Mouse (Mus musculus) intestine, embryonic 16.5 days (tissue): ENCODE data around the gene H2afj. TPM values are rescaled to one million over a fixed set of nuclear protein-coding genes. Genes with fewer than 3 reads are reported as not detected.

Source experiments
- ATAC-seq: fragments of 200-750 bp; cut with Nextera tagmentation; 2 replicates; pipeline ENCODE4 v1.8.0; 2017; ENCODE audit warnings: moderate TSS enrichment, moderate library complexity
- H3K27ac ChIP-seq: fragments of 300-500 bp; sonication (generic); 2 replicates; pipeline ENCODE4 v1.5.1; 2014; ENCODE audit warnings: mild to moderate bottlenecking, low read length
- H3K27me3 ChIP-seq: fragments of 300-500 bp; sonication (generic); replicated peaks from 2 replicates; pipeline ENCODE4 v1.6.1; 2014; ENCODE audit warnings: low read length, control low read depth, mixed read lengths; ENCODE audit not compliant: control insufficient read depth, insufficient read depth
- H3K36me3 ChIP-seq: fragments of 300-500 bp; sonication (generic); 2 replicates; pipeline ENCODE4 v1.6.1; 2014; ENCODE audit warnings: low read length, control low read depth; ENCODE audit not compliant: control insufficient read depth, insufficient read depth
- H3K4me1 ChIP-seq: fragments of 300-500 bp; sonication (generic); 2 replicates; pipeline ENCODE4 v1.6.1; 2014; ENCODE audit warnings: low read length, control low read depth, mixed read lengths; ENCODE audit not compliant: control insufficient read depth, insufficient read depth
- H3K4me2 ChIP-seq: fragments of 300-500 bp; sonication (generic); 2 replicates; pipeline ENCODE4 v1.6.1; 2014; ENCODE audit warnings: low read depth, low read length, control low read depth
- H3K4me3 ChIP-seq: fragments of 300-500 bp; sonication (generic); 2 replicates; pipeline ENCODE4 v1.5.1; 2014; ENCODE audit warnings: mild to moderate bottlenecking, low read length
- H3K9ac ChIP-seq: fragments of 300-500 bp; sonication (generic); 2 replicates; pipeline ENCODE4 v1.6.1; 2014; ENCODE audit warnings: low read depth, low read length
- H3K9me3 ChIP-seq: fragments of 300-500 bp; sonication (generic); 2 replicates; pipeline ENCODE4 v1.6.1; 2016; ENCODE audit warnings: low read length, control low read depth; ENCODE audit not compliant: control insufficient read depth
- WGBS: fragments of 180-500 bp; shearing (Covaris S2); extraction: QIAGEN DNeasy Blood & Tissue Kit; methylation state at CpG from one replicate; pipeline ENCODE4 v1.1.7; 2014; 5-methylcytosine and 5-hydroxymethylcytosine counted together
- polyA plus RNA-seq: library from polyadenylated mRNA; unstranded; fragments of >200 nt; fragmentation: Nextera tagmentation; extraction: Ambion mirVana; gene quantifications from 2 replicates; pipeline ENCODE4 v1.2.1, GENCODE M21; 2015

H2afj gene
- polyA plus RNA-seq, 1 experiment from 2014 or later: 222 TPM

DNA sequence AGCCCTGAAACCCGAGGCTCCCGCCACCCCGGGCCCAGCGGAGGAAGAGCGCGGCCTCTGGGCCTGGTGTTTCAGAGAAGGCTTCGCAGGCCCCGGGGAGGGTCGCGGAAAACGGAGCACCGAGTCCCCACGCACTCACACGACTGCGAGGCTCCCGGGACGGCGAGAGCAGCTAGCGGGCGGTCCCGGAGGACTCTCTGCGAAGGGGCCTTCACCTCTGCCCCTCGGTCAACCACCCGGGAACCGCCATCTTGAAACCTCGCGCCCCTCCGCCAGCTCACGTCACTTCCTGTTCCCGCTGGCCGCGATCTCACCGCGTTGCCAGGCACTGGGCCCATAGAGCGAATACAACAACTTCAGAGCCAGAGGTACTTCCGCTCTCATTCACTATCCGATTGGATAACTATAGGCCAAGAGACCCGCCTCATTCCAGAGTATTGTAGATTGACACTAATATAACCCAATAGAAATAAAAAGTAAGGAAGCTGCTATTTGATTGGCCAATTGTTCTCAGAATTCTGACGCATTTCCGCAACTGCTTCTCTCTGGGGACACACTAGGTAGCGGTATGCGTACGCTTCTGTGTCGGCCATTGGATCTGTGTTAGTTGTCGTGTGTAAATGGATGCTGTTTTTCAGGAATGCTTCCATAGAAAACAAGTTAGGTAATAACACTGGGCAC, 20.0 kb downstream of the H2afj start, which contains the start of gene Wbp11:
TSS of gene Wbp11 (minus strand) at position 353 of the 681 bp plus-strand sequence.
- H3K27me3 ChIP-seq: no peaks in the 10 kb centered on the region
- H3K9me3 ChIP-seq: no peaks in the 10 kb centered on the region
- H3K4me1 ChIP-seq: peaks cover 3% of the 10 kb centered on the region; the same call in 1 of the 2 replicates
- H3K36me3 ChIP-seq: no peaks in the 10 kb centered on the region; the same call in 1 of the 2 replicates
- H3K4me2 ChIP-seq: peak within 1 kb of the TSS; percentile 81
- peak within 1 kb of the TSS; percentile 59; the same call in 1 of the 2 replicates for H3K27ac ChIP-seq
- peak within 1 kb of the TSS; percentile 100 for H3K4me3 ChIP-seq
- peak; percentile 100 for ATAC-seq
- under 1% methylated on average over 45 of the region's 45 CpGs for WGBS
- H3K9ac ChIP-seq: peak within 1 kb of the TSS; percentile 100

DNA sequence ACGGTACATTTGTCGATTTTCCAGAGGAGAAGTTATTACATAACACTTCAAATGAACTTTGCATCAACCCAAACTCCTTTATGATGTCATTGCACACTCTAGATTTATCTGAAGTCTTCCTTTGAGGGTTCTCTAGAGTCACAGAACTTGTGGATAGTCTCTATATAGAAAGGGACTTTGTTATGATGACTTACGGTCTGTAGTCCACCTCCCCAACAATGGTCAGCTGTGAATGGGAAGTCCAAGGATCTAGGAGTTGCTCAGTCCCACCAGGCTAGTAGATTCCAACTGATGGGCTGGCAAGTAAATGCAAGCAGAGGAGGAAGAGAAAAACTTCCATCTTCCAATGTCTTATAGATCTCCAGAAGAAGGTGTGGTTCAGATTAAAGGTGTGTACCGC, 20.6 kb downstream of the H2afj start:
- Histone ChIP-seq H3K9ac (peak overlapping the region; percentile 62), H3K27ac (no peak overlapping the region), H3K4me2 (peak overlapping the region; percentile 47), H3K36me3 (no peaks in the 10 kb centered on the region), H3K27me3 (no peaks in the 10 kb centered on the region), H3K9me3 (no peaks in the 10 kb centered on the region), H3K4me3 (peak overlapping the region; percentile 52), H3K4me1 (peaks cover 3% of the 10 kb centered on the region; the same call in 1 of the 2 replicates)
- WGBS: 32% methylated on average over 4 of the region's 4 CpGs
- ATAC-seq: 0 out of 2 replicates have a peak, but pooled peaks have one; percentile 12

DNA sequence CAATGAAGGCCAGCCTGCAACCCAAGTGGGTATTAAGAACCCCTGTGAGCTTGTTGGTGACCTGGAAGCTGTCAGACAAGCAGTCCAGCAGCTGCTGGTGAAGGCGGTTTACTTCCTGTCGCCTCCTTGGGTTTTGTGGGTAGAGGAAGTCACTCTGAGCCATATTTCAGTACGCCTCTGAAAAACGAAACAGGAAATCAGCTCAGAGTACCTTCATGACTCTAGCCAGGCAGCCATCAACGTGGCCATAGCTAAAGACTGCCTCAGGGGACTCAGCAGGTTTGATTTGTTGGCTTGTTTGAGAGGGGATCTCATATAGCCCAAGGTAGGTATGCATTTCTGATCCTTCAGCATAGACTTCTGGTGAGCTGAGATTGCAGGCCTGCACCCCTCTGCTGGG, 23.7 kb downstream of the H2afj start:
- H3K27ac ChIP-seq: no peak overlapping the region
- no peak overlapping the region for H3K4me3 ChIP-seq
- no peak overlapping the region for H3K4me2 ChIP-seq
- H3K36me3 ChIP-seq: no peaks in the 10 kb centered on the region
- no peaks in the 10 kb centered on the region for H3K27me3 ChIP-seq
- no peaks in the 10 kb centered on the region for H3K9me3 ChIP-seq
- H3K9ac ChIP-seq: no peak overlapping the region
- H3K4me1 ChIP-seq: peaks cover 3% of the 10 kb centered on the region; the same call in 1 of the 2 replicates
- ATAC-seq: no peak
- 68% methylated on average over 5 of the region's 5 CpGs for WGBS

DNA sequence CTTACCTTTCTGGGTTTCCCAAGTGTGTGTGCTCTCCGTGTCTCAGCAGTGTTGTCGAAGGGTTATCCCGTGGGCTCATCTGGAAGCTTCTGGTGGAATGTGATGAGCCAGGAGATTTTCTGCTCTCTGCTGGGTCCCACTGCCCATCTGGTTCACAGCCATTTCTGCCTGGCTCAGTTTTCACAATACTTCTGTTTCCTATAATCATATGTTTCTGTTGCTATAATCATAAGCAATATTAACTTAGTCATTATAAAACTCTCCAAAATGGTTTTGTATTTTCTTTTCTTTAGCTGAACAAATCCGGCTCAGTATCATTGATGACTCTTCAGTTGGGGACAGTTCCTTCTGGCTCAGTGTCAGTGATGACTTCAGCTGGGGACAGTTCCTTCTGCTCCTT, 27.3 kb downstream of the H2afj start, which contains the start of gene Smco3:
TSS of gene Smco3 (minus strand) at position 101 of the 400 bp plus-strand sequence.
- ATAC-seq: no peak
- 44% methylated on average over 4 of the region's 4 CpGs for whole genome bisulfite sequencing

DNA sequence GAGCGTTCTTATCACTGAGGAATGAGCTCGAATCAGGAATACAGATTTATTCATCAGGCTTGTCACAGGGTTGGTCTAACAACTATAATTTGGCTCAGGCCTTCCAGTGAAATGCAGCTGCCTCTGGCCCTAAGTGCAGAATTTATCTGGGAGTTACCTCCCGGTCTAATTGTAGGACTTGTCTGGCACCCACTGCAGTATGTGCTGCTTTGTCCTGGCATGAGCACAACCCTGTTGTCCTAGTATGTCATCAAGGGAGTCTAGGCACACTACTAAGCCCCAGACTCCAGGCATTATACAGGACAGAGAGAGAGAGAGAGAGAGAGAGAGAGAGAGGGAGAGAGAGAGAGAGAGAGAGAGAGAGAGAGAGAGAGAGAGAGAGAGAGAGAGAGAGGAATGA, 29.3 kb downstream of the H2afj start:
- Histone ChIP-seq H3K27ac (no peak overlapping the region), H3K27me3 (no peaks in the 10 kb centered on the region), H3K4me2 (no peak overlapping the region), H3K4me3 (no peak overlapping the region), H3K4me1 (no peaks in the 10 kb centered on the region), H3K9me3 (no peaks in the 10 kb centered on the region), H3K36me3 (no peaks in the 10 kb centered on the region), H3K9ac (no peak overlapping the region)
- no peak for ATAC-seq
- 75% methylated on average over 3 of the region's 3 CpGs for WGBS

More for the DNA sequence above, 27.3 kb downstream of the H2afj start, which contains the start of gene Smco3:
- Histone ChIP-seq H3K4me3 (no peak within 1 kb of the TSS), H3K4me2 (no peak within 1 kb of the TSS), H3K9ac (no peak within 1 kb of the TSS), H3K27ac (no peak within 1 kb of the TSS), H3K27me3 (no peaks in the 10 kb centered on the region), H3K4me1 (no peaks in the 10 kb centered on the region), H3K9me3 (no peaks in the 10 kb centered on the region), H3K36me3 (no peaks in the 10 kb centered on the region)

DNA sequence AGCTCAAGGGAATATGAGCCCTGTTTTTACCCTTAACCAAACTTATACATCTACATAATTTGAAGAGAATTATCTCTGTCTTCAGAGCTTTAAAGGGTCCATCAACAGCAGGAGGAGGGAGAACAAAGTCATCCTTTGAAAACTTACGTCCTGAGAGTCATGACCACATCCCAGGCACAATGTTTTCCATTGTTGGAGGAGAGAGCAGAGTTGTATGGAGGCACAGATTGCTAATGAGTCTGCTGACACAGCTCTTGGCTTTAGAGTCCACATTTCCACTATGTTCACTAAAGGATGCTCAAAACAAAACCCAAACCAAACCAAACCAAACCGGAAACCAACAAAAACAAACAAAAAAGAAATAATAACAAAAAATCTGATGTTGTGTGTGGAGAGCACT, 36.9 kb downstream of the H2afj start:
- no peaks in the 10 kb centered on the region for H3K9me3 ChIP-seq
- no peak overlapping the region for H3K27ac ChIP-seq
- no peak overlapping the region for H3K9ac ChIP-seq
- no peak overlapping the region for H3K4me3 ChIP-seq
- no peaks in the 10 kb centered on the region for H3K4me1 ChIP-seq
- no peak overlapping the region for H3K4me2 ChIP-seq
- no peak for ATAC-seq
- no peaks in the 10 kb centered on the region for H3K27me3 ChIP-seq
- 67% methylated on average over 2 of the region's 2 CpGs for WGBS
- no peaks in the 10 kb centered on the region for H3K36me3 ChIP-seq

DNA sequence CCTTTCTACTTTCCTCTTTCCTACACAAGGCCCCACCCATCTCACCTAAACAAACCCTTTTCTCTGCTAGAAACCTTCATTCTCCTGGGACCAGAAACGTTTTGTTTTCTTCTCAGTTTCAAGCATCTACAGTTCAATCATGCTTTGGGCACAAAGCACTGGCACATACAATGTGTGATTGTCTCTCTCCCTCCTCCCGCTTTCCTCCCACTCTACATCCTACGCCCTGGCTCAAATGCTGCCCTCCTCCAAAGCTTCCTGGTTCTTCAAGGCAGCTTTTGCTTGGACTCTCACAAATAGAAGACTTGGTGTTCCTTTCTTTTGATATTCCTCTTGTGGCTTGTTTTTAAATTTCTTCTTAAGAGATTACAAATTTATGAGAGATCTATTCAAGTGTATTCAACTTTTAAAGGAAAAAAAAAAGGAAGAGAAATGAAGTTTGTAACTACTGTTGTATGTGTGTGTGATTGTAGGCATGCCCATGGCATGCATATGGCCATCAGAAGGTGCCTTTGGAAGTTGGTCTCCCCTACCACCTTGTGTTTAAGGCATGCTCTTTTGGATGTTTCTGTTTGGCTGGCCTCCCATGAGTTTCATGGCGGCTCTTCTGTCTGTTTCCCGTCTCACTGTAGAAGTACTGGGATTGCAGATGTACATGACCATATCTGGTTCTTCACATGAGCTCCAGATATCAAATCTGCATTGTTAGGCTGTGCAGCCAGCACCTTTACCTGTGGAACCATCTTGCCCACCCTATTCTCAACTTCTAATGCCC, 37.8 kb downstream of the H2afj start:
- Histone ChIP-seq H3K4me3 (no peak overlapping the region), H3K4me2 (no peak overlapping the region), H3K27ac (no peak overlapping the region), H3K36me3 (no peaks in the 10 kb centered on the region), H3K9me3 (no peaks in the 10 kb centered on the region), H3K9ac (no peak overlapping the region), H3K27me3 (no peaks in the 10 kb centered on the region), H3K4me1 (no peaks in the 10 kb centered on the region)
- 71% methylated on average over 5 of the region's 5 CpGs for WGBS
- no peak for ATAC-seq

DNA sequence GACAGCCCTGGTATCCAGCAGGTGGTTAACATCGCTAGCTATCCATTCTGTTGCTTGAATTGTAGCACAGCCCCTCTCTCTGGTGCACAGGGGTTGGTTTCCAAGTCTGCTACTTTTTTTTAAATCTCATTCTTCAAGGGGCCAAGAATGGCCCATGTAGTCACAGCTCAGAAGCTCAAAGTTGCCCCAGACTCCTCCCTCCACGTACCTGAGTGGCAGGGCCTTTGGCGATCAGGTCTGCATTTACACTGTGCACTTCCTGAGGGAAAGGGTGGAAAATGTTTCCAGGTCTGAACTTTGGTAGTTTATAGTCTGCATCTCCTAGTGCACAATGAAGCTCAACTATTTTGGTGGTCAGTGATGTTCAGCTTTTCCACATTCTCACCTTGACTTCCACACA, 39.2 kb downstream of the H2afj start:
- Histone ChIP-seq H3K27me3 (no peaks in the 10 kb centered on the region), H3K9me3 (no peaks in the 10 kb centered on the region), H3K4me1 (no peaks in the 10 kb centered on the region), H3K36me3 (no peaks in the 10 kb centered on the region), H3K4me3 (no peak overlapping the region), H3K4me2 (no peak overlapping the region), H3K9ac (no peak overlapping the region), H3K27ac (no peak overlapping the region)
- ATAC-seq: no peak
- 89% methylated on average over 3 of the region's 3 CpGs for WGBS

DNA sequence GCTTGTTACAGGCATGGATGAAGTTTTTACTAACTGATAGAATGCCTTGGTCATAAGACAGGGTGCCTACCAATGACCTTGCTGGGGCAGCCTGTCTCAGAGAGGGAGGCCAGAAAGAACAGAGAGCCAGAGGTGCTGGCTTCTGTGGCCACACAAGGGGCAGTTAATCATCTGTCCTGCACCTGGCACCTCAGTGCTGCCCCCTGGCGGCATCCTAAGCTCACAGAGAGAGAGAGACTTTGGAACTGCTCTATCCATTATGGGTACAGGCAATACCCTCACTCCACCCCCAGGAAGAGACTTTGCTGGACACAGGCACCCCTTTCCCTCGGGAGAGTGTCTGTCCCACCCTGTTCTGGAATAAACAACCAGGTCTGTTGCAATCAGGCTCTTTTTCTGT, 39.7 kb downstream of the H2afj start:
- Histone ChIP-seq H3K4me2 (no peak overlapping the region), H3K4me1 (0 out of 2 replicates have a peak, but pooled peaks cover 3% of the 10 kb centered on the region), H3K36me3 (no peaks in the 10 kb centered on the region), H3K9ac (no peak overlapping the region), H3K9me3 (no peaks in the 10 kb centered on the region), H3K27me3 (no peaks in the 10 kb centered on the region), H3K4me3 (no peak overlapping the region), H3K27ac (no peak overlapping the region)
- peak; percentile 31; the same call in 1 of the 2 replicates for ATAC-seq
- WGBS: 8% methylated on average over 2 of the region's 2 CpGs
